Mouse (Mus musculus) E14TG2a.4 (cell line): ENCODE measurements at regions not wholly inside any gene's neighbourhood (a gene's known extent, or its start where the extent isn't known, plus 50 kb on each side); places are given as distances from the start of the nearest gene placed in this dataset.

Experiments
- CTCF ChIP-seq: conservative IDR thresholded peaks from 2 replicates; pipeline ENCODE4 v1.5.1; 2014; ENCODE audit warnings: low read length
- NANOG ChIP-seq: IDR thresholded peaks from 2 replicates; pipeline ENCODE4 v1.6.1; 2014; ENCODE audit warnings: borderline replicate concordance, low read length, mixed read lengths
- POU5F1 ChIP-seq: IDR thresholded peaks from 2 replicates; pipeline ENCODE4 v1.6.1; 2014; ENCODE audit warnings: low read length, borderline replicate concordance

- TF ChIP-seq CTCF (no peak), NANOG (no peak), POU5F1 (no peak)
These were observed 493.9 kb upstream of the Slc39a10 start for GRCm38 (mm10) chr1:47386579-47386978.
